Mouse (Mus musculus) limb, embryonic 14.5 days (tissue): ENCODE data around the gene Galt. TPM values are rescaled to one million over a fixed set of nuclear protein-coding genes. Genes with fewer than 3 reads are reported as not detected.
A peak's percentile ranks its signal among the peaks of the same experiment; 100 is the strongest.

Experiments used
- ATAC-seq: fragments of 200-750 bp; cut with Nextera tagmentation; 2 replicates; pipeline ENCODE4 v1.8.0; 2017; ENCODE audit warnings: low read depth, moderate number of reproducible peaks, moderate TSS enrichment; ENCODE audit not compliant: low FRiP score
- DNase-seq: peaks from one replicate; pipeline ENCODE4 v3.0.0-alpha.2; 2015; ENCODE audit warnings: low spot score
- H3K27ac ChIP-seq: fragments of 300-500 bp; sonication (generic); replicated peaks from 2 replicates; pipeline ENCODE4 v1.5.1; 2014; ENCODE audit warnings: low read depth, mild to moderate bottlenecking, low read length, moderate library complexity, mixed read lengths
- H3K27me3 ChIP-seq: fragments of 300-500 bp; sonication (generic); 2 replicates; pipeline ENCODE4 v1.6.1; 2014; ENCODE audit warnings: low read length, mixed read lengths; ENCODE audit not compliant: control insufficient read depth, insufficient read depth
- H3K36me3 ChIP-seq: fragments of 300-500 bp; sonication (generic); 2 replicates; pipeline ENCODE4 v1.6.1; 2014; ENCODE audit warnings: mild to moderate bottlenecking, low read length, moderate library complexity, mixed read lengths; ENCODE audit not compliant: control insufficient read depth, insufficient read depth
- H3K4me1 ChIP-seq: fragments of 300-500 bp; sonication (generic); 2 replicates; pipeline ENCODE4 v1.6.1; 2014; ENCODE audit warnings: antibody characterized with exemption, low read length, mixed read lengths; ENCODE audit not compliant: control insufficient read depth, insufficient read depth
- H3K4me2 ChIP-seq: fragments of 300-500 bp; sonication (generic); replicated peaks from 2 replicates; pipeline ENCODE4 v1.6.1; 2014; ENCODE audit warnings: low read depth, mild to moderate bottlenecking, low read length, moderate library complexity; ENCODE audit not compliant: severe bottlenecking
- H3K4me3 ChIP-seq: fragments of 300-500 bp; sonication (generic); replicated peaks from 2 replicates; pipeline ENCODE4 v1.5.1; 2014; ENCODE audit warnings: low read length
- H3K9ac ChIP-seq: fragments of 300-500 bp; sonication (generic); 2 replicates; pipeline ENCODE4 v1.6.1; 2014; ENCODE audit warnings: mild to moderate bottlenecking, low read depth, low read length, moderate library complexity; ENCODE audit not compliant: severe bottlenecking
- H3K9me3 ChIP-seq: fragments of 300-500 bp; sonication (generic); 2 replicates; pipeline ENCODE4 v1.6.1; 2016; ENCODE audit warnings: low read length; ENCODE audit not compliant: control insufficient read depth
- POLR2A ChIP-seq: fragments of 200-500 bp; IDR thresholded peaks from 2 replicates; pipeline ENCODE4 v1.8.0; 2012; ENCODE audit warnings: inconsistent platforms, mild to moderate bottlenecking, moderate library complexity, borderline replicate concordance; ENCODE audit not compliant: insufficient read depth, insufficient read length; ENCODE audit errors: extremely low read depth
- WGBS: fragments of 180-500 bp; shearing (Covaris S2); extraction: QIAGEN DNeasy Blood & Tissue Kit; methylation state at CpG from one replicate; pipeline ENCODE4 v1.1.7; 2014; 5-methylcytosine and 5-hydroxymethylcytosine counted together
- polyA plus RNA-seq, 2 experiments: library from polyadenylated mRNA; depleted of rRNA in 1 of 2; stranded (reverse) in 1 of 2; unstranded in 1 of 2; fragments of >200 nt; fragmentation: Nextera tagmentation in 1 of 2; extraction: Ambion mirVana in 1 of 2; gene quantifications; 2 replicates each; pipeline versions ENCODE4 v1.2.1 to v1.2.3; 2012 to 2014

Gene Galt
- polyA plus RNA-seq, 2 experiments: 39.5 to 83.3 TPM

GRCm38 (mm10) chr4:41711705-41712375 lies 43.2 kb upstream of the Galt start:
- H3K4me1 ChIP-seq: peaks cover 23% of the 10 kb centered on the region
- 0 out of 2 replicates have a peak overlapping the region, but pooled peaks have one; percentile 38 for H3K27ac ChIP-seq
- TF ChIP-seq POLR2A: no peak

GRCm38 (mm10) chr4:41712421-41713196 lies 42.4 kb upstream of the Galt start:
- WGBS: 39% methylated on average over 31 of the region's 31 CpGs
- DNase-seq (no peak), ATAC-seq (no peak)

More at GRCm38 (mm10) chr4:41711705-41712375, 43.2 kb upstream of the Galt start:
- WGBS: 56% methylated on average over 16 of the region's 16 CpGs
- peaks cover 19% of the 10 kb centered on the region for H3K36me3 ChIP-seq
- no peaks in the 10 kb centered on the region for H3K9me3 ChIP-seq
- H3K27me3 ChIP-seq: 0 out of 2 replicates have a peak, but pooled peaks cover 5% of the 10 kb centered on the region
- peak overlapping the region; percentile 92 for H3K9ac ChIP-seq
- H3K4me3 ChIP-seq: peak overlapping the region; percentile 86
- H3K4me2 ChIP-seq: peak overlapping the region; percentile 71
- ATAC-seq (no peak), DNase-seq (no peak)

GRCm38 (mm10) chr4:41713197-41714067 lies 41.6 kb upstream of the Galt start, which contains the start of gene Rpp25l:
Rpp25l (minus strand) TSS chr4:41713534.
- Histone ChIP-seq H3K27ac (peak within 1 kb of the TSS; percentile 52; the same call in 1 of the 2 replicates), H3K27me3 (no peaks in the 10 kb centered on the region)
- TF ChIP-seq POLR2A: peak; percentile 96; the same call in 1 of the 2 replicates

More at GRCm38 (mm10) chr4:41712421-41713196, 42.4 kb upstream of the Galt start:
- H3K9me3 ChIP-seq: no peaks in the 10 kb centered on the region
- TF ChIP-seq POLR2A: no peak
- peak overlapping the region; percentile 86 for H3K4me3 ChIP-seq
- peak overlapping the region; percentile 92 for H3K9ac ChIP-seq
- H3K27me3 ChIP-seq: 0 out of 2 replicates have a peak, but pooled peaks cover 5% of the 10 kb centered on the region
- H3K27ac ChIP-seq: peak overlapping the region; percentile 52; the same call in 1 of the 2 replicates
- H3K4me2 ChIP-seq: peak overlapping the region; percentile 71
- peaks cover 29% of the 10 kb centered on the region for H3K4me1 ChIP-seq
- H3K36me3 ChIP-seq: peaks cover 19% of the 10 kb centered on the region

GRCm38 (mm10) chr4:41714276-41714675 lies 40.8 kb upstream of the Galt start:
- no peak for ATAC-seq
- no peaks in the 10 kb centered on the region for H3K27me3 ChIP-seq
- no peak overlapping the region for H3K9ac ChIP-seq
- peak overlapping the region; percentile 71 for H3K4me2 ChIP-seq
- peak; percentile 80 for DNase-seq
- 10% methylated on average over 8 of the region's 8 CpGs for WGBS
- peaks cover 33% of the 10 kb centered on the region for H3K36me3 ChIP-seq
- H3K9me3 ChIP-seq: no peaks in the 10 kb centered on the region
- H3K27ac ChIP-seq: no peak overlapping the region
- H3K4me1 ChIP-seq: peaks cover 29% of the 10 kb centered on the region
- no peak for TF ChIP-seq POLR2A
- peak overlapping the region; percentile 86 for H3K4me3 ChIP-seq

More at GRCm38 (mm10) chr4:41713197-41714067, 41.6 kb upstream of the Galt start, which contains the start of gene Rpp25l:
- Histone ChIP-seq H3K9ac (peak within 1 kb of the TSS; percentile 92), H3K36me3 (peaks cover 25% of the 10 kb centered on the region), H3K4me1 (peaks cover 29% of the 10 kb centered on the region), H3K9me3 (no peaks in the 10 kb centered on the region), H3K4me3 (peak within 1 kb of the TSS; percentile 86), H3K4me2 (peak within 1 kb of the TSS; percentile 71)
- ATAC-seq (peak; percentile 77), DNase-seq (peak; percentile 74)
- WGBS: under 1% methylated on average over 56 of the region's 61 CpGs
